Comparison of ENCODE assay signal across 31 mouse cellular contexts in the genomic region with DNA sequence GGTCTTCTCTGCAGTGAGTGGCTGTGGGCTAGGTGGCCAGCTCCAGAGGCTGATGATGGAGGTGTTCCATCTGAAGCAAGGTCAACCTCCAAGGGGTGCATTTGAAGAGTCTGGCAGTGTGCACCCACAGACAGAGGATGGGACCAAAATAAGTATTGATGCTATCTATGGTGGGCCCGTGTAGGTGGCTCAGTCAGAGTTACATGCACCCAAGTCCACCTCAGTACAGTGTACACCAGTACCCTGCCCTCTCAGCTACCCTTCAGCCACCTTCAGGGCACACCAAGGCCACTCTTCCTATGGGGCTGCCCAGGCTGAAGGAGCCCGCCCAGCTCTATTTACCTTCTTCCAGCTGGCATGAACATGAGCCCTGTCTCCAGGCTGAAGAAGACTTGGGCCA. TPM values are rescaled to one million over a fixed set of nuclear protein-coding genes. Genes with fewer than 3 reads are reported as not detected.
"Had no signal": no experiment of that assay in that cellular context is flagged by ENCODE, and none has a peak within 500 bp of the region (broad histone marks: within the 10 kb centered on the region; RNA-seq: fewer than 3 reads in every experiment).

No protein-coding gene starts in this region.

- H3K27me3 ChIP-seq: limb, embryonic 12.5 days; limb, embryonic 13.5 days; limb, embryonic 15.5 days; liver, embryonic 13.5 days; liver, embryonic 15.5 days; lung, embryonic 15.5 days; midbrain, embryonic 12.5 days; midbrain, embryonic 13.5 days; midbrain, embryonic 15.5 days; neural tube, embryonic 12.5 days had no signal

- H3K36me3 ChIP-seq: limb, embryonic 10.5 days; limb, embryonic 12.5 days; limb, embryonic 13.5 days; limb, embryonic 15.5 days; liver, embryonic 12.5 days; liver, embryonic 13.5 days; liver, embryonic 15.5 days; lung, embryonic 15.5 days; midbrain, embryonic 10.5 days; midbrain, embryonic 12.5 days; midbrain, embryonic 13.5 days; midbrain, embryonic 15.5 days; neural tube, embryonic 12.5 days had no signal

- H3K4me1 ChIP-seq: limb, embryonic 10.5 days; limb, embryonic 12.5 days; limb, embryonic 13.5 days; limb, embryonic 15.5 days; lung, embryonic 15.5 days; megakaryocyte, embryonic 14.5 days; midbrain, embryonic 10.5 days; midbrain, embryonic 12.5 days; midbrain, embryonic 13.5 days; midbrain, embryonic 15.5 days; neural tube, embryonic 12.5 days had no signal

- H3K27ac ChIP-seq: left cerebral cortex, adult 2 months; limb, embryonic 10.5 days; limb, embryonic 12.5 days; limb, embryonic 13.5 days; limb, embryonic 15.5 days; liver, embryonic 12.5 days; liver, embryonic 13.5 days; liver, embryonic 14.5 days; liver, embryonic 15.5 days; lung, embryonic 15.5 days; macrophage; midbrain, embryonic 10.5 days; midbrain, embryonic 12.5 days; midbrain, embryonic 13.5 days; midbrain, embryonic 15.5 days; neural tube, embryonic 12.5 days had no signal

- ATAC-seq: liver, embryonic 12.5 days; liver, postnatal 0 days; lung, postnatal 0 days; midbrain, embryonic 13.5 days; midbrain, embryonic 15.5 days had no signal

- DNase-seq: left cerebral cortex, postnatal 4 days; liver; liver, embryonic 13.5 days; liver, postnatal 0 days; lung, adult 18-20 months; lung, adult 2 months; lung, embryonic 14.5 days; lung, postnatal 10 days; lung, postnatal 14 days; lung, postnatal 36 days; lung, postnatal 4 days; midbrain, embryonic 14.5 days had no signal

- H3K4me3 ChIP-seq: left cerebral cortex, adult 2 months; limb, embryonic 10.5 days; limb, embryonic 12.5 days; limb, embryonic 13.5 days; limb, embryonic 15.5 days; liver, embryonic 12.5 days; liver, embryonic 13.5 days; liver, embryonic 15.5 days; lung, embryonic 15.5 days; megakaryocyte, embryonic 14.5 days; midbrain, embryonic 10.5 days; midbrain, embryonic 12.5 days; midbrain, embryonic 13.5 days; midbrain, embryonic 15.5 days; myocyte; neural tube, embryonic 12.5 days had no signal

- H3K9ac ChIP-seq: limb, embryonic 12.5 days; limb, embryonic 13.5 days; limb, embryonic 15.5 days; liver, embryonic 12.5 days; liver, embryonic 13.5 days; liver, embryonic 14.5 days; liver, embryonic 15.5 days; liver, postnatal 0 days; lung, embryonic 14.5 days; lung, embryonic 15.5 days; midbrain, embryonic 12.5 days; midbrain, embryonic 13.5 days; midbrain, embryonic 15.5 days; neural tube, embryonic 12.5 days had no signal

- H3K4me2 ChIP-seq: limb, embryonic 12.5 days; limb, embryonic 13.5 days; limb, embryonic 15.5 days; liver, embryonic 11.5 days; liver, embryonic 12.5 days; liver, embryonic 13.5 days; liver, embryonic 15.5 days; lung, embryonic 14.5 days; lung, embryonic 15.5 days; midbrain, embryonic 12.5 days; midbrain, embryonic 13.5 days; midbrain, embryonic 15.5 days; neural tube, embryonic 12.5 days had no signal

- H3K9me3 ChIP-seq: limb, embryonic 10.5 days; limb, embryonic 13.5 days; limb, embryonic 15.5 days; liver, embryonic 12.5 days; liver, embryonic 15.5 days; lung, embryonic 15.5 days; midbrain, embryonic 13.5 days; midbrain, embryonic 15.5 days; neural tube, embryonic 12.5 days had no signal

RNA-seq across cellular contexts. Expression of gene Rnf130, which starts 55.5 kb away (rescaled TPM):
- polyA plus RNA-seq: myocyte had no signal
